Mouse (Mus musculus): ENCODE data around the gene Cabp2.
"Not testable (repeated sequence)": the region's sequence is repeated elsewhere in the genome, so short reads cannot be mapped to it uniquely, and the experiment has no call there.

The Cabp2 gene

GRCm38 (mm10) chr19:4081394-4081793, at the start of gene Cabp2:
Cabp2 (plus strand) TSS chr19:4081578.
- no peak for DNase-seq (ENCODE audit: low spot score in 2 of 2)

- no peak for DNase-seq (ENCODE audit: low spot score in 2 of 2)
These were observed 48.7 kb upstream of the Cabp2 start for GRCm38 (mm10) chr19:4032668-4033067.

GRCm38 (mm10) chr19:4033298-4033697, 48.1 kb upstream of the Cabp2 start:
- no peak for DNase-seq (ENCODE audit: low spot score in 2 of 2)

DNA sequence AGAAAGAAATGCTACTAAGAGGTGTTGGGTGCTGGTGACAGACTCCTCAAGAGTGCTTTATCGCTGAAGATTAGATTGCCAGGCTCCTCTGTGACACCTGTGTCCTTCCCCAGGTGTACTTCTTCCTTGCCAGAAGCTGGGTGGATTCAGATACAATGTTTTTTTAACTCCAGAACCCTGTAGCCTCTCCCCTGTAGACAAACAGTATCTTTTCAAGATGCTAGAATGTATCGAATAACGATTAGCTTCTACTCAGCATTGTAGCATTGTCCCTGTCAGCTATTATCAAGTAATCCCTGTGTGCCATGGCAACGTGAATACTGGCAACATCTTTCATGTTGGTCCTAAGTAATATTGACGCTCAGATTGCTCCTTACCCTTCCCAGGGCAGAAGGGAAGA, 47.6 kb upstream of the Cabp2 start:
- DNase-seq (ENCODE audit: low spot score in 2 of 2): no peak

DNA sequence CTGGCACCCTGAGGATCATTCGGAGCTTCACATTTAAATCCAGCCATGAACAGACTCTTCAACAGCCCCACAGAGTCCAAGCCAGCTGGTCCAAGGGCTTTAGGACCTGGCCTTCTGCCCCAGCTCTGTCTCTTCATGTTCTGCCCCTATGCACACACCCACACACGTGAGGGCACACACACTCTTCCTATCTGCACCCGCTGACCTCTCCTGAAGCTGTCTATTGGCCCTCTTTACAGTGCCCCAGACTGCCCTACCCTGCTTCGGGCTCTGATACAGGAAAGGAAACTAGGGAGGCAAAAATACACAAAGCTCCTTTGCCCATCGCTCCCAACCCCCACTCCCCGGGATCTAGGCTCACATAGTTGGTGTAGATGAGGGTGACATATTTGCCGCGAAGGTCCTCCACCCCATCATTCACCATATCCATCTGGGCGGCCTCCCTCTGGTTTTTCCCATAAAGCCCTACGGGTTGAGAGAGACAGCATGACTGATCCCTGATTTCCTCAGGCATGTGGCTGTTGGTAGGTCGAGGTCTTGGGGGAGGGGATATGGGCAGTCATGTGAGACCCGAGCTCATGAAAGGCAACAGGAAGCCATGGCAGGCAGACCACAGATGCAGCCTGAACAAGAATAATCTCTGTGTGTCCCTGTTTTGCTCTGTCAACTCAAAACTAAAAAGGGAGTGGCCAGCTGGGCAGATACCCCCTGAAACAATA, 44.9 kb upstream of the Cabp2 start:
- DNase-seq (ENCODE audit: low spot score in 2 of 2): no peak

- not testable (repeated sequence) for DNase-seq (ENCODE audit: low spot score in 2 of 2)
These were observed 44.1 kb upstream of the Cabp2 start for GRCm38 (mm10) chr19:4037154-4037787.

DNA sequence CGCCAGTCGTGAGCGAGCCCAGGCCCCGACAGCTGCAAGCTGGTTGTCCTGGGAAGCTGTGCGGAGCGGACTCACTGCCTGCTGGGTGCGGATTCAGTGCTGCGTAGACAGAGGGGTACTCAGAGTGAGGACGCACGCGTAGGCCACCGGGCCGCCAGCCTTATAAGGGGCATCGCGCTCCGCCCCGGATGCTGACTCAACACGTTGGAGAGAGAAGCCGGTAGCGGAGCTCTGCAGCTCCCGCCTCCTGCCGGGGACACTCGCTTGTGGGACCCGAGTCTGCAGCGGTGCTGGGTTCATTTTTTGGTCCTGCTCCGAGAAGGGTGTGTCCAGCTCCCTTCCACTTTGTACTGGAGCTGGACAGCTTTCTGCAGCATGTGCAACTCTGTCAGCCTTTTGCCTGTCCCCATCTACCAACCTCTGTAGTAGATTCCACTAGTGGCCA, 43.6 kb upstream of the Cabp2 start, which contains the start of gene Gstp1:
Gstp1 (minus strand) TSS at position 198 of the 445 bp plus-strand sequence.
- peak; percentile 87 to 90 for DNase-seq (ENCODE audit: low spot score in 2 of 2)

DNA sequence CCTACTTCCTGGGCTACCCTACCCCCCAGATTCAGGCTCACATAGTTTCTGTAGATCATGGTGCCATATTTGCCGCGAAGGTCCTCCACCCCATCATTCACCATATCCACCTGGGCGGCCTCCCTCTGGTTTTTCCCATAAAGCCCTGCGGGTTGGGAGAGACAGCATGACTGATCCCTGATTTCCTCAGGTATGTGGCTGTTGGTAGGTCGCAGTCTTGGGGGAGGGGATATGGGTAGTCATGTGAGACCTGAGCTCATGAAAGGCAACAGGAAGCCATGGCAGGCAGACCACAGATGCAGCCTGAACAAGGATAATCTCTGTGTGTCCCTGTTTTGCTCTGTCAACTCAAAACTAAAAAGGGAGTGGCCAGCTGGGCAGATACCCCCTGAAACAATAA, 40.4 kb upstream of the Cabp2 start:
- DNase-seq (ENCODE audit: low spot score in 2 of 2): not testable (repeated sequence)

- DNase-seq (ENCODE audit: low spot score in 2 of 2): not testable (repeated sequence)
These were observed 39.9 kb upstream of the Cabp2 start for GRCm38 (mm10) chr19:4041500-4041899.

- peak; percentile 29 to 64 for DNase-seq (ENCODE audit: low spot score in 2 of 2)
These were observed 39.3 kb upstream of the Cabp2 start for GRCm38 (mm10) chr19:4042124-4042523.

- not testable (repeated sequence) for DNase-seq (ENCODE audit: low spot score in 2 of 2)
These were observed 37.3 kb upstream of the Cabp2 start for GRCm38 (mm10) chr19:4044109-4044508.

DNA sequence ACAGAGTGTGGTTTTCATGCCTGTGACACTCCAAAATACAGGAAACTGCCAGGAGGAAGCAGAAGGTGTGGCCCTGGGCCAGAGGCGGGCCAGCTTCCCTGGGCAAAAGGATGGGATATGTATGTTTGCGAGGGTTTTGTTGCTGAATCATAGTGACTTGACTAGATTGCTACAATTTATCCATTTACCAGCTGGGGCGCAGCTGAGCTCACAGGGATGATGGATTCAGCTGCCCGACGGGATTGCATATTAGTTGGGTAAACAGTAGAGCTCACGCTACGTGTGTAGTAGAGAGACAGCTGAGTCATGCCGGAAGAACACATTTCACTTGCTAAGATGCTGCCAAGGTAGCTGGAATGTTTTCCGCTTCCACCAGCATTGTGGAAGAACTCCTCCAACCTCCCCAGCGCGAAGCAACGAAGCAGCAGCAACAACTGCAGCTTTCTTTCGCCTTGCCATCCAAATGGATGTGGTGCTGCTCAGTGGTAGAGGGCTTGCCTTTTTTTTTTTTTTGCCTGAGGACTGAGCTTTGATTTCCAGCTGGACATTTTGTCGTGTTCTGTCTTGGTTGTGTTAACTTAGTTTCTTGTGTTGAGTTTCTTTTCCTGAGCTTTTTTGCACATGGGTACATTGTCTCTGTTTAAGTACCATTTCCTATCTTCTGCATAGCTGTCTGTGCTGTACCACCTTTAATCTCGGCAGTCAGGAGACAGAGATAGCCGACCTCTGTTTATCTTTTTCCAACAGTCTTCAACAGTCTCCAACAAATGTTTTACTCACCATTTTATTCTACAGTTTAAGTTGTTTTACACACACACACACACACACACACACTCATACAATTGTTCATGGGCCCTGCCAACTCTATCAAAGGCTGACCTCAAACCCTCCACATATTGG, 35.2 kb upstream of the Cabp2 start, which contains the start of gene Gstp2:
Gstp2 (minus strand) TSS at position 58 of the 900 bp plus-strand sequence.
- peak; percentile 67 to 82 for DNase-seq (ENCODE audit: low spot score in 2 of 2)

GRCm38 (mm10) chr19:4046866-4047254, 34.5 kb upstream of the Cabp2 start:
- DNase-seq (ENCODE audit: low spot score in 2 of 2): peak; percentile 35 to 50

- DNase-seq (ENCODE audit: low spot score in 2 of 2): peak; percentile 37 to 46
These were observed 33.5 kb upstream of the Cabp2 start for GRCm38 (mm10) chr19:4047859-4048258.

DNA sequence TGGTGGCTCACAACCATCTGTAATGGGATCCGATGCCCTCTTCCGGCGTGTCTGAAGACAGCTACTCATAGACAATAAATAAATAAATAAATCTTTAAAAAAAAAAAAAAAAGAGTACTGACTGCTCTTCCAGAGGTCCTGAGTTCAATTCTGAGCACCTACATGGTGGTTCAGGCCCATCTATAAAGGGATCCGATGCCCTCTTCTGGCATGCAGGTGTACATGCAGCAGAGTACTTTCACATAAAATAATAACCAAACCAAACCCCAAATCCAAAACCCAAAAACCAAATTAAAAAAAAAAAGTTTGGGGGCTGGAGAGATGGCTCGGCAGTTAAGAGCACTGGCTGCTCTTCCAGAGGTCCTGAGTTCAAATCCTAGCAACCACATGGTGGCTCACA, 32.3 kb upstream of the Cabp2 start:
- DNase-seq (ENCODE audit: low spot score in 2 of 2): not testable (repeated sequence)

DNA sequence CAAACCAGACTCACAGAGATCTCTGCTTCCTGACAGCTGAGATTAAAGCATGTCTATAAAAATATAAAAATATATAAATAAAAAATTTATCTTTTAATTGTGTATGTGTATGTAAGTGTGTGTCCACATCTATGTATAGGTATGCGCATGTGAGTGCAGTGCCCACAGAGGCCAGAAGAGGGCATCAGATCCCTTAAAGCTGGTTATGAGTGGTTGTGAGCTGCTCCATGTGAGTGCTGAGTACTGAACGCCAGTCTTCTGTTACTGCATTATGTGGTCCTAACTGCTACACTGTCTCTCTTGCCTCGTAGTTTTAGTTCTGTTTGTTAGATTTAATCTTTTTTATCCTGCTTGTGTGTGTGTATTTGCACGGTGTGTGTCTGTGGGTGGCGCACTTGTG, 30.4 kb upstream of the Cabp2 start:
- no peak for DNase-seq (ENCODE audit: low spot score in 2 of 2)

GRCm38 (mm10) chr19:4051741-4052515, 29.4 kb upstream of the Cabp2 start:
- DNase-seq (ENCODE audit: low spot score in 2 of 2): peak in 1 of 2 experiments; percentile 48

DNA sequence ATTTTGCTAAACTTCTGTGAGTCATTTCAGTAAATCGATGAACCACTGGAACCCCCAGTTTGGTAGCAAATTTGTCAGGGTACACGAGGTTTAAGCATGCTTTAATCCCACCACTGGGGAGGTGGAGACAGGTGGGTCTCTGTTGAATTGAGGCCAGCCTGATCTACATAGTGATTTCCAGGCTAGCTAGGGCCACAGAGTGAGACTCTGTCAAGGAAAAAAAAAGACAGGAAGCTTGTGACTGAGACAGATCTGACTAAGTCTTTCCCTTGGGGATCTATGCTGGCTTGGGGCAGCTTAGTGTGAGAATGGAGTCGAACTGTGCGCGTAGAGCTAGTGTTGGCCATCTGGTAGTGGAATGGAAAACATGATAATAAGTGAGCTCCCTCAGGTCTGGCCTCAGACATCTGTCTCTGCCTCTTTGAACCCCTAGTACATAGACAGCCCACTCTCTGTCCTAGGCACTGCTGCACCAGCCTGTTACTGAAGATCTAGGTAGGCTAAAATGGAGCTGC, 28.8 kb upstream of the Cabp2 start:
- no peak for DNase-seq (ENCODE audit: low spot score in 2 of 2)

GRCm38 (mm10) chr19:4054613-4055012, 26.8 kb upstream of the Cabp2 start:
- no peak for DNase-seq (ENCODE audit: low spot score in 2 of 2)

DNA sequence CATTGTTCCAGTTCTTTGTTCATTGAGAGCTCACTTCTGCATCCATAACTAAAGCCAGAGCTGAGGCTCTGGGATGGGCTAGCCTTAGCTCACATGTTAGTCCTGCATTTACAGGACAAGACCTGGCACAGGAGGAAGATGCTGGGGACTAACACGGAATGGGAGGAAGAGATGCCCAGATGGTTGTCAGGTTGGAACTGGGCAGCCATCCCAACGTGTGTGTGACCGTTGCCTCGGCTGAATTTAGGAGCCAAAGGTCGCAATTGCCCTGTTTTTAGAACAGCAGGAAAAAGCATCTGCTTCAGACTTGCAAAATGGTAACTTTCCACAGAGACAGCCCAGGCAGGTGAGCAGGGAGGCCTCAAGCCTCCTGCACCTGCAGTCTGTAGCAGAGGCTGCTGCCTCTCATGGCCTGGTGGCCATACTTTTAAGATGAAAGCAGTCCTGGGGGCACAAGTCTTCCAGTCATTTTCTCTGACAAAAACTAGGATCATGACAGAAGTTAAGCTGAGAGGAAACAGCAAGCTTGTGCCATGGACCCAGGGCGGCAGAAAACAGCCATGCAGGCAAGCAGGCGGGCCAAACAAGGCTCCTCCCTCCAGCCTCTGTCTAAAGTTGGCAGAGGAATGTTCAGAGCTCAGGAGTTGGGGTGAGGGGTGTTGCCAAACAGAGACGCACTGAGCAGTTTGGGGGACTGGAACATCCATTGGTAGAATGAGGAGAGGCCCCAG, 26.0 kb upstream of the Cabp2 start:
- no peak for DNase-seq (ENCODE audit: low spot score in 2 of 2)
